Mouse (Mus musculus): ENCODE results near the gene 5730480H06Rik. TPM values are rescaled to one million over a fixed set of nuclear protein-coding genes. Genes with fewer than 3 reads are reported as not detected.

The 5730480H06Rik gene
- polyA plus RNA-seq, 1 experiment = 6.2 TPM

GRCm38 (mm10) chr5:48460221-48460620 is 132.5 kb downstream of the 5730480H06Rik start:
- Histone ChIP-seq H3K4me1 (ENCODE audit: control insufficient read depth, insufficient read depth, low read length) (no peaks in the 10 kb centered on the region), H3K4me3 (replicated peaks; ENCODE audit: control insufficient read depth, low read depth, low read length) (no peak overlapping the region), H3K27ac (ENCODE audit: control insufficient read depth, insufficient read depth, low read depth, low read length, poor library complexity) (no peak overlapping the region)
- TF ChIP-seq CTCF (IDR thresholded peaks at IDR 0.05; ENCODE audit: control insufficient read depth, insufficient read depth, low read length) (no peak), POLR2A (IDR thresholded peaks at IDR 0.05; ENCODE audit: borderline replicate concordance, control insufficient read depth, low read depth, low read length) (no peak)
- 62% methylated on average over 2 of the region's 2 CpGs for WGBS
